Mouse (Mus musculus): Measurements from ENCODE around the gene Cib1. TPM values are rescaled to one million over a fixed set of nuclear protein-coding genes. Genes with fewer than 3 reads are reported as not detected.
A peak's percentile ranks its signal among the peaks of the same experiment; 100 is the strongest.

Gene Cib1
- total RNA-seq, 2 experiments from 2014 or later: 18.1 to 22.5 TPM

GRCm38 (mm10) chr7:80188579-80189125 lies 44.0 kb downstream of the Cib1 start:
- intact Hi-C loops (cut with DNase I): no loop called here
- DNase-seq: no peak

- no peak for DNase-seq
- intact Hi-C loops (cut with DNase I): no loop called here
These were observed 45.1 kb downstream of the Cib1 start for GRCm38 (mm10) chr7:80187501-80187900.

GRCm38 (mm10) chr7:80186531-80187296 lies 45.9 kb downstream of the Cib1 start, which contains the start of gene Sema4b:
Gene Sema4b (plus strand): TSS chr7:80186841.
- peak; percentile 87 to 93 for DNase-seq
- intact Hi-C loops (cut with DNase I): no loop called here

GRCm38 (mm10) chr7:80186021-80186420 lies 46.6 kb downstream of the Cib1 start:
- intact Hi-C loops (cut with DNase I): no loop called here
- peak; percentile 54 to 57 for DNase-seq

- intact Hi-C loops (cut with DNase I): no loop called here
- no peak for DNase-seq
These were observed 47.6 kb downstream of the Cib1 start for GRCm38 (mm10) chr7:80184968-80185367.

- DNase-seq: no peak
- intact Hi-C loops (cut with DNase I): no loop called here
These were observed 48.1 kb downstream of the Cib1 start for GRCm38 (mm10) chr7:80184551-80184950.

GRCm38 (mm10) chr7:80183969-80184368 lies 48.6 kb downstream of the Cib1 start:
- intact Hi-C loops (cut with DNase I): no loop called here
- DNase-seq: no peak

GRCm38 (mm10) chr7:80183466-80183865 lies 49.1 kb downstream of the Cib1 start:
- intact Hi-C loops (cut with DNase I): no loop called here
- DNase-seq: no peak

- DNase-seq: no peak
- intact Hi-C loops (cut with DNase I): no loop called here
These were observed 50.5 kb downstream of the Cib1 start for GRCm38 (mm10) chr7:80182139-80182538.

- intact Hi-C loops (cut with DNase I): no loop called here
- no peak for DNase-seq
These were observed 51.5 kb downstream of the Cib1 start for GRCm38 (mm10) chr7:80181078-80181477.

GRCm38 (mm10) chr7:80180202-80180601 lies 52.4 kb downstream of the Cib1 start:
- intact Hi-C loops (cut with DNase I): no loop called here
- DNase-seq: no peak

- intact Hi-C loops (cut with DNase I): no loop called here
- DNase-seq: no peak
These were observed 52.8 kb downstream of the Cib1 start for GRCm38 (mm10) chr7:80179790-80180189.

- no peak for DNase-seq
- intact Hi-C loops (cut with DNase I): no loop called here
These were observed 53.3 kb downstream of the Cib1 start for GRCm38 (mm10) chr7:80179327-80179726.

- intact Hi-C loops (cut with DNase I): no loop called here
- DNase-seq: no peak
These were observed 54.4 kb downstream of the Cib1 start for GRCm38 (mm10) chr7:80178037-80178729.

- intact Hi-C loops (cut with DNase I): no loop called here
- no peak for DNase-seq
These were observed 55.2 kb downstream of the Cib1 start for GRCm38 (mm10) chr7:80177438-80177837.

Other genes starting within 250 kb of the Cib1 start
- 10 to 100 TPM; 21.6 to 27.4 TPM for gene Zfp710, start 208.0 kb downstream of the Cib1 start, total RNA-seq (2021)
- 1,000 to 10,000 TPM; 1,322 to 1,446 TPM for gene Idh2, start 117.4 kb downstream of the Cib1 start, total RNA-seq (2021)
- gene Sema4b, start 46.0 kb downstream of the Cib1 start, total RNA-seq (2021): 10 to 100 TPM; 12.9 to 13.4 TPM
- 1 to 10 TPM; 1.9 TPM for gene Gdpgp1, start 52 bp upstream of the Cib1 start, total RNA-seq (2021)
- under 1 TPM; 0.46 to 0.55 TPM for gene Ttll13, start 13.6 kb upstream of the Cib1 start, total RNA-seq (2021)
- gene Ngrn, start 28.4 kb upstream of the Cib1 start, total RNA-seq (2021): 10 to 100 TPM; 25.2 to 25.6 TPM
- gene Vps33b, start 36.8 kb upstream of the Cib1 start, total RNA-seq (2021): 1 to 10 TPM; 7.0 to 7.4 TPM
- 10 to 100 TPM; 12.4 to 19.8 TPM for gene Prc1, start 61.6 kb upstream of the Cib1 start, total RNA-seq (2021)
- 1 to 10 TPM; 6.8 to 7.6 TPM for gene Rccd1, start 91.6 kb upstream of the Cib1 start, total RNA-seq (2021)
- 10 to 100 TPM; 17.9 to 19.2 TPM for gene Unc45a, start 108.2 kb upstream of the Cib1 start, total RNA-seq (2021)
- 10 to 100 TPM; 29.7 to 31.3 TPM for gene Hddc3, start 110.3 kb upstream of the Cib1 start, total RNA-seq (2021)
- 10 to 100 TPM; 68.8 to 69.3 TPM for gene Man2a2, start 138.6 kb upstream of the Cib1 start, total RNA-seq (2021)
- gene Fes, start 155.1 kb upstream of the Cib1 start, total RNA-seq (2021): 10 to 100 TPM; 16.7 to 18.2 TPM
- 100 to 1,000 TPM; 115 to 127 TPM for gene Furin, start 172.6 kb upstream of the Cib1 start, total RNA-seq (2021)

All from heart, postnatal 14 days (tissue).